Mouse (Mus musculus): ENCODE measurements around the gene Lamb3.

Gene Lamb3

DNA sequence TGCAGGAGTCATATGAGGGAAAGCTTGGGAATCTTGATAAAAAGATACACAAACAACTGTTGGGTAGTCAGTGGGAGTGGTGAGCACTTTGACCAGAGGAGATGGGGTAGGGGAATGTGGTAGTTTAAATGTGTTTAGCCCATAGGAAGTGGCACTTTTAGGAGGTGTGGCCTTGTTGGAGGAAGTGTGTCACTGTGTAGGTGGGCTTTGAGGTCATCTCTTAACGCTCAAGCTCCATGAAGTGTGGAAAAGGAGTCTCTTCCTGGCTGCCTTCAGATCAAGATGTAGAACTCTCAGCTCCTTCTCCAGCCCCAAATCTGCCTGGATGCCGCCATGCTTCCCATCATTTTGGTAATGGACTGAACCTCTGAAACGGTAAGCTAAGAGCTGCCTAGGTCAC, at the start of gene Lamb3:
TSS of gene Lamb3 (plus strand) at position 197 of the 400 bp plus-strand sequence.
- DNase-seq (ENCODE audit: low spot score), result no peak

DNA sequence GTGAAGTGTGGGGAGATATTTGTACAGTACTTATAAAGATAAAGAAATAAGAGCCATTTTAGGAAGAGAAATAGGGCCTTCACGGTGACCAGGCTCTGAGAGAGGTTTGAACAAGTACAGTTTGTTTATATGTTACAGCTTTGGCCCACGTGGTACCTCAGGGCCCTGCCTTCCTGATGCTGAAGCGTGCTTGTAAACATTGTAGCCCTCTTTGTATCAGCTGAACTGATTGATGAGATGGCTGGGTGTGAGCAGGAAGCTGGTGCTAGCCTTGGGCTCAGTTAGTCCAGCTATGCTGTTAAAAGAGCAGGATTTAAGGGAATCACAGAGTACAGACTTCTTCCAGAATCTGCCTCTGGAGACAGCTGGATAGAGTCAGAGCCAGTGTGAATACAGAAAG, 48.3 kb upstream of the Lamb3 start:
- DNase-seq (ENCODE audit: low spot score), result no peak

DNA sequence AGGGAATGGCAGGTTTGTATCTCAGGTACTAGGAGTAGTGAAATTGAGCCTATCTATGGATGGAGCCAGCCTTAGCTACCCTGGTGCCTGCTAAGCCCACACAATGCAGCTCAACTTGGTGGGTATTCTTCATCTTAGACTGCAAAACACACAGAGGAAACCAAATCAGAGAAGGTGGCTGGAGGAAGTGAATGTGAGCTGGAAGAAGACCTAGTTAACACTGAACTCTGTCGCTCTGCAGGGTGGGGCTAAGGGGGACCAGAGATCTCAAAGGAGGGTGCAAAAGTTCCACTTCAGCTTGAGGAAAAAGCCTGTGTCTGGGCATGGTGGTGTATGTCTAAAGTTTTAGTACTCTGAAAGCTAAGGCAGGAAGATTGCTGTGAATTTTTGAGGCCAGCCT, 47.9 kb upstream of the Lamb3 start:
- no peak for DNase-seq (ENCODE audit: low spot score)

DNA sequence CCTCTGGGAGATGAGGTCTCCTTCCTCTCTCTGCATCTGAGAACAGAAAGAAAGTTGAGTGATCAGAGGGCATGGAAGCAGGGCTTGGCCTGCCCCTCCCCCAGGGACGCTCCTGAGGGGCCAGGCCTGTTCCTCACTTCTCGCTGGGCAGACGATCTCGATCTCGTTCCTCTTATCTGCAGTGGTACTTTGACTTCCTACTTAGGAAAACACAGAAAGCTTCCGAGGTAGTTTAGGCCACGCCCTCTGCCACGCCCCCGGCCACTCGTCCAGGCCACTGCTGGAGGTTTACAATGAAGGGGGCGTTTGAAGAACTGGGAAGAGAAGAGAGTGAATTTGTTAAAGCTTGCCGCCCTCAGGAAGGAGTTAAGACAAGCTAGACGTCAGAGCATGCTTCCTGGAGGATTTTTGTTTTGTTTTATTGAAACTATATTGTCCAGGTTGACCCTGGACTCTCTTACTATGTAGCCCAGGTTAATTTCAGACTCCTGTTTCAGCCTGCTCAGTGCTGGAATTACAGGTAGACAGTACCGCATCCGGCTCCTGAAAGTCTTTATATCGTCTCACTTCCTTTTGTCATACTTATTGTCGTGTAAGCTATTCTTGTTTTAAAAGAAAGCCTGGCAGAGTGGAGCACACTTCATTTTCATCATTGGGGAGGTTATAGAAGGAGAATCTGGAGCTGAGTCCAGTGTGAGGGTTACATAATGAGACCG, 47.0 kb upstream of the Lamb3 start:
- DNase-seq (ENCODE audit: low spot score), result peak; percentile 49

DNA sequence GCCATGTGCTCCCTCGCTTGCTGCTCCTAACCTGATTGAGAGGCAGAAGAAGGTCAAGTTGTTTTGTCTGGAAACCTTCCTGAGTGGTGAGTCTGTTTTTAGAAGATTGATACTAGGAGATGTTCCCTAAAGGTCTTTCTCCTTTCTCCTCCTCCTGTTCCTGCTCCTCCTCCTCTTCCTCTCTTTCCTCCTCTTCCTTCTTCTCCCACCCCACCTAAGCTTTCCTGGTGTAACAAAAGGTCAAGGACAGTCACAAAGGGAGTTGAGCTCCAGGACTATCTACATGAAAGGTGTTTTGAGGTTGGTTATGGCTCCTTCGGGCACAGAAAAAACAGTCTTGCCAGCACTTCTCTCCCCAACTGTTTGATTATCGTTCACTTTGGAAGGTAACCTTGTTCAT, 39.8 kb upstream of the Lamb3 start, which contains the start of gene A130010J15Rik:
TSS of gene A130010J15Rik (plus strand) at position 301 of the 400 bp plus-strand sequence.
- DNase-seq (ENCODE audit: low spot score), result no peak

DNA sequence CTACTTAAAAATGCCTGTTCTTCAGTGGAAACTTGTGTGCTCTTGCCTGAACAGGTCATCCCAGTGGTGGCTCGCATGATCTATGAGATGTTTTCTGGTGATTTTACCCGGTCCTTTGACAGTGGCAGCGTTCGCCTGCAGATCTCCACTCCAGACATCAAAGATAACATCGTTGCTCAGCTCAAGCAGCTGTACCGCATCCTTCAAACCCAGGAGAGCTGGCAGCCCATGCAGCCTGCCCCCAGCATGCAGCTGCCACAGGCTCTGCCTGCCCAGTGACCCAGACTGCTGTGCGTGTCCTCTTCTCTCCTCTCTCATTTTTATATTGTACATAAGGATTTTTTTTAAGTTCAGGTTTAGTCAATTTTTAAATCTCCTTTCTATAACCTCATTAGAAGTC, 38.3 kb upstream of the Lamb3 start:
- DNase-seq (ENCODE audit: low spot score), result peak; percentile 65

DNA sequence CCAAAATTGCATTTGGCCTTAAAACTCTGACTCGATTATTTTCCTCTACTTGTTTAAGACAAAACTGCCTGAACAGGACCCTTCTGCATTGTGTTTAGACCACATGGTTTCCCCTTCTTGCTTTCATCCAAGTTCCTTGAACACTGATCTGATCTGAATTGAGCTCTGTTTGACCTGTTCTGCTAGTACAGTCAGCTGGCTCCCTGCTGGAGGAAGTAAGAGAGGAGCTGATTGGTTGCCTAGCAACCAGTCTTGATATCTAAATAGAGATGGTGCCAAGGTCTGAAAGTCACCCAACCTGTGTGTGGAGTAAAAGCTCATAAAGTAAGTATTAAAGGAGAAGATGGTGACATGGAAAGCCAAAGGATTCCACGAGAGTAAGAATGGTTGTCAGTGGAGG, 37.6 kb upstream of the Lamb3 start:
- DNase-seq (ENCODE audit: low spot score), result peak; percentile 82

DNA sequence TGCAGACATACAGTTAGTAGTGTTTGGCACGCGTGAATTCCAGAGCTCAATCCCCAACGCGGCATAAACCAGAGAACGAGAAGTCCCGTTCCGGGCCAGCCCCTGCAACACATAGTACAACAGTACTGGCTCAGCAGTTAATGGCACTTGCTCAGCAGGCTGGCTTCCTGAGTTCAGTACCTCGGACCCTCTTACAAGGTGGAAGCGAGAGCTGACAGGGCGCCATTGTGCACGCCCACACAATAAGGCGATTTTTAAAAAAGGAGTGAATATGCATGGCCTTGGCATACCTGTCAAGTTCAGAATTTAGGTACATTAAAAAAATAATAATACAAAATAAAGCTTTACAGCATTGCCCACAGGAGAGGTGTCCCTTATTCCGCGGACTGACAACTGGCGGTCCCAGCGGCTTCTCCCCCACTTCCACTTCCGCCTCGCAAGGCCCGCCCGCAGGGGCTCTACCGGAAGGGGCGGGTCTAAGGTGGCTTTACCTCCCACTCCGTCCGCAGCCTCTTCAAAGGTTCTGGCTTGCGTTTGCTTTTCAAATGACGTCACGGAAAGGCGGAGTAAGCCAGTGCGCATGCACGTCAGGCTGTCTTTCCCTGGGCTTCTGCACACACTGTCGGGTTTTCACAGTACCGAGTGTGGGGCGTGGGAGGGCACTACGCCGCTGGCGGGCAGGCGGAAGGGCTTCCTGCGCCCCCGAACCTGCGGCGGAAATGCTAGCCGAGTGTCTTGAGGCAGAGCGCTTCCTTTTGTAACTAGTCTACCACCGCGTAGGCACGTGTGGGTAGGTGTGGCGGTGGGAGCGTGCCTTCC, 34.3 kb upstream of the Lamb3 start:
- DNase-seq (ENCODE audit: low spot score), result peak; percentile 99

DNA sequence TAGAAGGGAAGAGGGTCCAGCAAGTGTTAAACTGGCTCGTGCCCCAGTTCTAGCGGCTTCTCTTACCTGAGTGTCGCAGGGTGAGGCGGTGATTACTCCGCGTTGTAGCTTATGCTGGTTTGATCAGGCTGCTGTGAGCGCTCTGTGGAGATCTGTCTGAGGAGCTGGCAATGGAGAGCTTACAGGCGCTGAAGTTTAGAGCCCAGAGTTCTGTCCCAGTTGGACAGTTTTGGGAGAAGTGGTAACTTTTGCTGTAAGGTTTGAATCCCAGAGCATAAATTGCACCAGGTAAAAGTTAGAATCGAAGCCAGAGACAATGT, 33.7 kb upstream of the Lamb3 start:
- no peak for DNase-seq (ENCODE audit: low spot score)

DNA sequence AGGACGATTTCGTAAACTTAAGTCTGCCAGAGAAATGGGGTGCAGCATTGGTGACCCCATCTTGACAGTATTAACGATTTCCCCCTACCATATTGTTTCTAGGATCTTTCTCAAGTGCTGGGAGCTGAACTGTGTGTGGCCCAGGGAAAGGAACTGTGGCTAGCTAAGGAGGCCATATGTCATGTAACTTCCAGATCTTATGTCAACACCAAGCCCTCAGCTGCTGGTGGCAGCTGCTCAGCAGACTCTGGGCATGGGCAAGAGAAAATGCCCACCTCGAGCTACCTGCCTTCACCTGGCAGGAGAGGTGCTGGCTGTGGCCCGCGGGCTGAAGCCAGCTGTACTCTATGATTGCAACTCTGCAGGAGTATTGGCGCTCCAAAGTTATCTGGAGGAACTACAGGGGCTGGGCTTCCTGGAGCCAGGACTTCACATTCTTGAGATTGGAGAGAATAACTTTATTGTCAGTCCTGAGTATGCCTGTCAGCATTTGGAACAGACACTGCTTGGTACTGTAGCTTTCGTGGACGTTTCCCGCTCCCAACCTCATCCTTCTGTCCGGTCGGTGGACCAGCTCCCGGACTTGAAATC, 33.3 kb upstream of the Lamb3 start:
- no peak for DNase-seq (ENCODE audit: low spot score)

DNA sequence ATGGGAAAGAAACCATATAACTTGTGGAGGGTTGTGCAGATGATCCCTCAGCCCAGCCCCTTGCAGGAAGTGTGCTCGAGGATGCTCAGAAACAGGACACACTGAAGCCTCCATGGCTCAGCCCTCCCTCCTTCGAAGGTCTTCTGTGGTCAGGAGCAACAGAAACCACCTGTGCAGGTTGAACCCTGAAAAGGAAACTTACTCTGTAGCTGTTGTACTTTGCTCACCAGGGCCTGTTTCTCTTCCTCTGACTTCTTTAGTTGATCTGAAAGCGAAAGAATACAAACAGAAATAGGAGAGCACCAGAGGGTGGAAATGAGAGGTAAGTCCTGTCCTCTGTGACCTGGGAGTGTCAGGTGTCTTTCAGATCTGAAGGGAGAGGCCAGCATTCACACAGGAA, 26.4 kb upstream of the Lamb3 start:
- no peak for DNase-seq (ENCODE audit: low spot score)

DNA sequence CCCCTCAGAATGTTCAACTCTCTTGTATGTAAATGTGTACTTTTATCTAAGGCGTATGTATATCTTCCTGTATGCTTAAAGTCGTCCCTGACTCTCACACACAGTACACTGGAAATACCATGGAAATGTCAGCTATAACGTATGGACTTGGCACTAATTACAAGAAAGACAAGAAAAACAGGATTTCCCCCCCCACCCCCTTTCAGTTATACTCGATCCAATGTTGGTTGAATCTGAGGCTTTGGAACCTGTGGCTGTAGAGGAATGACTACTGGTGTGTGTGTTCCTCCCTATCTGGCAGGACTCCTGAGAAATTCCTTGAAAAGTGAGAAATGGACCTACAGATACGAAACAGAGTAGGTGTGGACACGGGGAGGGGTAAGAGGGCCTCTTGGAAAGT, 19.2 kb upstream of the Lamb3 start:
- DNase-seq (ENCODE audit: low spot score), result no peak

DNA sequence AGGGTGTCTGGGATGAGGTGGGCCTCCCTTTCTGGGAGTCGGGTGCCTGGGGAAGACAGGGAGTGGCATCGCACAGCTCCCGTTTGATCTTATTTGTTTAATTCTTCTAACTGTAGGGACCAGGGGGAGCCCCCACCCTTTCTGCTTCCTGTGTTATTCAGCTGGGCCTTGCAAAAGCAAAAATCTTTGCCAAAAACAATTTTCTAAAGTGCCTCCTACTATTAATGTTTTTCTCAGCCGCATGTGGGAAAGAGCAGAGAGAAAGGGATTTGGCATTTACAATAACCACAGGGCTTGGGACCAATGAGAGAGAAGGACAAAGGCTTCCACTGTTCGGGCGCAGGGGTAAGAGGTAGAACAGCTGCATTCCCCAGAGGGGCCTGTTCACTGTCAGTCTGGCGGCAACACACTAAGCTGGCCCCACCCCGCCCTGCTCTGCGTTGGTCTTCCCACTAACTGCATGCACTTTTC, 18.3 kb upstream of the Lamb3 start:
- peak; percentile 84 for DNase-seq (ENCODE audit: low spot score)

DNA sequence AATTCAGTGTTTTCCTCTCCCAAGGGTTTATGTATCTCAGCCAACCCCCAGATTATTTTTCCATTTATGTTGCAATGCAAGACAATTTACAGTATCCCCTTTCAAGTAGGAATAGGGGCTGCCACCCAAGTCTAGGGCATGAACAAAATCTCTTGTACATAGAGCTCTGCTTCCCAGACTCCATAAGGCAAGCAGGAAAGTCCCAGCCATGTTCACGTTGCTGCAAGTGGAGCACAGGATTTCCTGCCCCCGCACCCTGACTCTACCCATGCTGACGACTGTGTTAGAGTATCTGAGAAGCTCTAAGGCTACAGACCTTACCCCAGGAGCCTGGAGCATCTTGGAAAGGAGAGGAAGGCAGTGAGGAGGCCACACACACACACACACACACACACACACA, 17.7 kb upstream of the Lamb3 start:
- DNase-seq (ENCODE audit: low spot score), result no peak

DNA sequence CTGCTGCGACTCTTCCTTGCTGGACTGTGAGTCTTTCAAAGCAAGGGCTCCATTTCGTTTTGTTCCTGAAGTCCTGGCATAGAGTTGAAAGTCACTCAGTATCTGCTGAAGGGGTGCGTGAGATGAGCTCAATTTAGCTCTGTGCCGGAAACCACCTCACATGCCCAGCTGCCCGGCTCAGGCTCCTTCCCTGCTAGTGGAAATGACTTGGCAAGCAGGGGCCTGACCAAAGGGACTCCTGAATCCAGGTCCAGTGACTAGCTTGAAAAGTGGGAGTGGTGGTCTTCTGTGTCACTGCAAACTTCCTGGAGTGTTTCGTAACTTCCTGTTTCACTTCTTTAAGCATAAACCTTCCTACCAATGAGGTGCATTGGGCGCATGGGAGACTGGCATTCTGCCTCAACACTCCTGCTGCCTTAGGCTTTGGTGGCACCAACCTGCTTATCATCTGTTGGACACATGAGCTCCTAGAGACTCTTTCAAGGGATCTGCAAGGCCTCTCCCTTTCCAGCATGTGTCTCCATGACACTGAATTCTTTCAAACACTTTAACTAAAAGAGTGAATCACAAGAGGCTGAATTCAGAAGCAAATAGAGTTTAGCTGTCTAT, 15.7 kb upstream of the Lamb3 start:
- DNase-seq (ENCODE audit: low spot score), result no peak

DNA sequence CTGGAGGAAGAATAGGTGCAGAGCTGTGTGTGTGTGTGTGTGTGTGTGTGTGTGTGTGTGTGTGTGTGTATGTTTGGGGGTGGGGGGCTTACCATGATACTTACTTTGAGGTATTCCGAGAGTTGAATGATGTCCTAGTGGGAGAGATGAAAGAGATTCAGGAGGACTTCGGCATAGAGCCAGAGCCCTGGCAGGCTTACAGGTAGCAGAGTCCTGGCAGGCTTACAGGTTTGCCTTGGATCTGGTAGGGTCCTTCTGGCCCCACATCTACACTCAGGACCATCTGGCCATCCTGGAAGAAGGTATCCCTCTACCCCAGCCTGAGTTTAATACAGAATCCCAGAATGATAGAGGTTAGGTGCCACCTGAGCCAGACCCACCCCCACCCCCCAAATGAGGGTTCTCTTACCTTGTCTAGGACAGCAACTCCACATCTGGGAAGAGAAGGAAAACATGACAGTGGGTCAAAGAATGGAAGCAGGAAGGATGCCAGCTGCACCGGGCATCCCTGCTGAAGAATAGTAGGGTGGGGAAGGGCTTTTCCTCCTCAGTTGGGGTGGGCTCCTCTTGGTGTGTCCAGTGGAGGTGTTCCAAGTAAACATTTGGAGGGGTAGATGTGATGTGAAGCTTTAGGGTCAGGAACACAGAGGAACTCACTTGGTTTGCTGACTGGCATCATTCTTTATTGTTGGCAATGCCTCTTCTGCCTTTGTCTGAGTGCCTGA, 12.9 kb upstream of the Lamb3 start:
- DNase-seq (ENCODE audit: low spot score), result no peak

DNA sequence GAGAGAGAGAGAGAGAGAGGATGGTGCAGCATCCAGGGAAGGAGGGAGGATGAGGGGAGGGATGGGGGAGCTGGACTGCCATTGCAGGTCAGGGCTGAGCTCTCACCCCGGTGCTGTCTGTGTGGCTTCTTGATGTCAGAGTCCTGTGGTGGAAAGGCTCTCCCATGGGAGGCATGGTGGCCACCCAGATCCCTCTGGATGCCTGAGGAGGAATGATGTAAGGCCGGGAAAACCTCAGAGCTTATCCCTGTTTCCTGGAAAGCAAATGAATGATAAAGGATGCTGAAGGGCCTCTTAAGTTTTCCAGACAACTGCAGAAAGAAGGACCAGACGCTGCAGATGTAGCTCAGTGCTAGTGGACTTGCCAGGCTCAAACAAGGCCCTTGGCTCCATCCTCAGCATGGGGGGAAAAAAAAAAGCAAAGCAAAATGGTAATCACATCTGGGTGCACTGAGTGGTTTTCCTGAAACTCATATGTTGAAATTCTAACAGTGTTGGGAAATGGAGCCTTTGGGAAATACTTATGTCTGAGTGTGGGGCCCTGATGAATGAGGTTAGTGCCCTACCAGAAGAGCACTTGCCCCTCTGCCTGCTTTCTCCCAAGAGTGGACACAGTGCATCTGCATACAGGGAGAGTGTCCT, 12.2 kb upstream of the Lamb3 start:
- peak; percentile 79 for DNase-seq (ENCODE audit: low spot score)

DNA sequence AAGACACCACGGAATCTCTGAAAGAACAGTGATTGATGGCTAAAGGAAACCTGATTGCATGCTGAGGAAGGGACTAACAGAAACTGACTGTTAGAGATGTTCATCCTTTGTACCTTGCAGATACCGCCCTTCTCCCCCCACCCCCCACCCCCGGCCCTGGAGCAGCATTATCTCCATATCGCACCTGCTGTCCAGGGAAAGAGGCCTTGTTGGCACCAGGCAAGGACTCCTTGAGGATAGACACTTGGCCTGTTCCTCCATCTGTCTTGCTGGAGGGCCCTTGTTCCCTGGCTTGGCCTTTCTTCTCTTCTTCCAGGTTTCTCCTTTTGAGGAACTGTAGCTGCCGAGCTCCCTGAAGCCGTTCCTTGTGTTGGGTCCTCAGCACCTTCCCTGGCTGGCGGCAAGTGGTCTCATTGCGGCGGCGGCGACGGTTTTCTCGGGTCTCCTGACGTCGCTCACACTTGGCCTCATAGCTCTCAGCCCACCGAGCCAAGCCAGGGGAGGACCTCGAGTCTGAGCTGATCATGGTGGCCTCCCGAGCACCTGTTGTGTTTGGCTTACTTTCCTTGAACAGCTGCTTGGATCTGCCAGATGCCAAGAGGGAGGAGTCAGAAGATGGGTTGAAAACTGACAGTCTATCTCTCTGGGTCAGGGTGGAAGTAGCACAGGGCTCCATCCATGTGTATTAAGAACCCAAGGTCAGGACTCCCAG, 9.8 kb upstream of the Lamb3 start:
- no peak for DNase-seq (ENCODE audit: low spot score)

DNA sequence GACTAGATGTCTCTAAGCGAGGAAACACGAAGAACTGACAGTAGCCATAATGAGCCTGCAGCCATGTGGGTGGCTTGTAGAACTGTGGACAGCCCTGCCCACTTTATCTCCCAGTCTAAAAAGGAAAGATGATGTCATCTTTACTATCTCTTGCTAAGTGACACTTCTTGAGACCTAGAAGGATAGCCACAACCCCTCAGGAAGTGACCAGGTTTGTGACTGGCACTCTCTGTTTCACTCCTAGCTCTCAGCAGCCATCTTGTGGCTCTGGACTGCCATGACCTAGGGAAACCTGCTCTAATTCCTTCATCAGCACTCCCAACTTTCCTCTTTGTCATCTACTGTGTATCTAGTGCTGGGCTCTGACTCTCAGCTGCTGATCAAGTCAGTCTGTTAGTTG, 9.2 kb upstream of the Lamb3 start:
- DNase-seq (ENCODE audit: low spot score), result peak; percentile 51

DNA sequence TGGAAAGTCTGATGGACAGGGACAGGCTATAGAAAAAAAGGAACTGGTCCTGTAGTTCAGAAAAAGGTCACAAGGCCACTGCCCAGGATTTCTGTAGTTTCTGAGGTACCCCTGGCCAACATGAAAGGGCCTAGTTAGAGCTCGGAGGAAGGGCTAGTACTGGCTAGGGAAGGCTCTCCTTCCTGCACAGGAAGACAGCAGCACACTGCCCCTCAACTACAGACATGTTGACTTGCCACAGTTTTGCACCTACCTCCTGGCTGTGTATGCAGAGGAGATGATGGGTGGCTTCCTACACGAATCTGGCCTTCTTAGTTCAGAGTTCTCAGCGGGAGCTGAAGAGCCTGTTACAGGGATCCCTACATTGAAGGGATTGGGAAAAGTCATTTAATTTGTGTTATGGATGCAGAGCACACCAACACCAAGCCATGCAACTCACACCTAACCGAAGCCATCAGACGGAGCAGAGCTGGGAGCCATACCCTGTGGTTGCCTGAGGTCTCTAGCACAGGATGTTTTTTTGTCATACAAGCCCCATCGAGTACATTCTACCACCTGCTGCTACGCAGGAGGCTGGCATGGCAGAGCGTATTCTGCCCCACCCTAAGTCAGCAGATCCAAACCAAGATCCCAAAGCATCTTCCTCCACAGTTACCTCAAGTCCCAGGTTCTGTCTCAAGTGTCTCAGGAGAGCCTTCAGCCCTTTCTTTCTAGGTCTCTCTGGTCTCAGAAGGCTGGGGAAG, 6.7 kb upstream of the Lamb3 start:
- no peak for DNase-seq (ENCODE audit: low spot score)
